Mouse (Mus musculus) cerebellum, postnatal 14 days (tissue): Measurements from ENCODE around the gene Pvalb.

Source experiments
- DNase-seq, 2 experiments: peaks; one replicate each; pipeline ENCODE4 v3.0.0; 2021; ENCODE audit warnings: mixed read lengths in 2 of 2

Gene Pvalb

DNA sequence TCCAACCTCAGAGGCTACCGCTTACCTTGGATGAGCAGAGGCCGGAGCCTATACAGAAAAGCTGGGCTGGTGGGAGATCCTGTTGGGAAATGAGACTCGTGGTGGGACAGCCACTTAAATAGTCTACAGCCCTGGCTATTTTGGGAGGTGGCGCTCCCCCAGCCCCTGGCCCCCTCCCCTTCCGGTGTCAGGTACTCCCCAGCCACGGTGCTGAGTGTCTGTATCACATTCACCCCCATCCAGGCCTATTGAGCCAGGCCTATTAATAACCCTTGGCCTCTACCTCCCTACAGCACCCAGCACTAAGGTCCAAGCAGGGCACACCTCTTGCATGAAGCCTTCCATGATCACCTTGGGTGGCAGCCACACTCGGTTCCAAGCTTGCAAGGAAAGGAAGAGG, at the start of gene Pvalb:
Pvalb (minus strand) TSS at position 89 of the 400 bp plus-strand sequence.
- DNase-seq, result no peak

DNA sequence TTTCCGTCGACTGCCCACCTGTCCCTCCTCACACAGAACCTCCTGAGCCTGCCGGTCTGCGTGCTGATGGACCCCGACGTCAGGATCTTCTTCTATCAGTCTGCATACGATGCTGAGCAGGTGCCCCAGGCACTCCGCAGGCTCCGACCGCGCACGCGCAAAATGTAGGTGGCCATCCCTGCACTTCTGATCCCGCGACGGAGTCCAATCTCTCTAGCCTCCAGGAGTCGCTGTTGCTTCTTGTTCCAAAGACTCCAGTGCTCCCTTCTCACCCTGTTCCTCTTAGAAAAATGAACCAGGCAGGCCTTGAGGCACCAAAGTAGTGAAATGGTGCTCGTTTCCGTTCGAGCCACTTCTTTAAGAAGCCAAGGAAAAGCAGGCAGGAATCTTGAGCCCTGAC, 48.6 kb upstream of the Pvalb start:
- peak; percentile 81 to 89 for DNase-seq

- no peak for DNase-seq
These were observed 42.2 kb upstream of the Pvalb start for GRCm38 (mm10) chr15:78248410-78248809.

- no peak for DNase-seq
These were observed 41.5 kb upstream of the Pvalb start for GRCm38 (mm10) chr15:78247659-78248058.

DNA sequence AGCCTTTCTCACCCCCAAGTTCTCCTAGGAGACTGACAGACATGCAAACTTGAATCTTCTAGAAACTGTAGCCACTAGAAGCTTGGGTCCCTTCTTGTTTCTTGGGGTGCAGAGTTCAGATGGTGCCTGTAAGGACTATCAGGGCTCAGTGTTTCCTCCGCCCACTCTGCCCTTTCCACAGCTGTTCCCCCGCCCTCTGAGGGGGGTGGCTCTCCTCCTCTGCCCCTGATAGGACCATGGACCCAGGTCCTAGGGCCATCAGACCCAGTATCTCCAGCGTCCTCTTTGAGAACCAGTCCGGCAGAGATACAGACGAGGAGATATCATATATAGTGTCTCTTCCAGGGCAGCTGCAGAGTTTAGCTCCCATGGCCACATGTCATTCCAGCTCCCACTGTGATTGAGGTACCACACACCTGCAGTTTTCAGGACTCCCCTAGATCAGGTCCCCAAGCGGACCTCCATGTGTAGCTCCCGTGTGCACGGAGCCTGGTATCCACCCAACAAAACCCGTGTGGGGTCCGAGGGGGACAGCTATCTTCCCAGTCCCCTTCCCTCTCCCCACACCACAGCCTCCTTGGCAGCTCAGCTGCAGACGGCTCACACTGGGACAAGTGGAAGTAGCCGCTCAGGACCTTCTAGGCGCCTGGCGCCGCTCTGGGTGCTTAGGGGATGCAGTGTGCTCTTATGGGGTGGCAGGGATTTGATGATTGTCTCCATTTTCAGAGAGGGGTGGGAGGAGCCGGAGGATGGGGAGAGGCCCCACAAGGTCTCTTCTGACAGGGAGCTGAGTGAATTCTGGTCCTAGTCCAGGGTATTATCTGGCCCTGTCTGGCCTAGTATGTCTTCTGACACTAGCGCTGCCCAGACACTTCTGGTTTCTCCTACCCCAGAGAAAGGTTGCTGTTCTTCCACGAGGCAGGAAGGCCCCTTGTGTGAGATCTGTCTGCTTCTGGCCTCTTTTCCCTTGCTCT, 40.2 kb upstream of the Pvalb start:
- DNase-seq, result no peak

DNA sequence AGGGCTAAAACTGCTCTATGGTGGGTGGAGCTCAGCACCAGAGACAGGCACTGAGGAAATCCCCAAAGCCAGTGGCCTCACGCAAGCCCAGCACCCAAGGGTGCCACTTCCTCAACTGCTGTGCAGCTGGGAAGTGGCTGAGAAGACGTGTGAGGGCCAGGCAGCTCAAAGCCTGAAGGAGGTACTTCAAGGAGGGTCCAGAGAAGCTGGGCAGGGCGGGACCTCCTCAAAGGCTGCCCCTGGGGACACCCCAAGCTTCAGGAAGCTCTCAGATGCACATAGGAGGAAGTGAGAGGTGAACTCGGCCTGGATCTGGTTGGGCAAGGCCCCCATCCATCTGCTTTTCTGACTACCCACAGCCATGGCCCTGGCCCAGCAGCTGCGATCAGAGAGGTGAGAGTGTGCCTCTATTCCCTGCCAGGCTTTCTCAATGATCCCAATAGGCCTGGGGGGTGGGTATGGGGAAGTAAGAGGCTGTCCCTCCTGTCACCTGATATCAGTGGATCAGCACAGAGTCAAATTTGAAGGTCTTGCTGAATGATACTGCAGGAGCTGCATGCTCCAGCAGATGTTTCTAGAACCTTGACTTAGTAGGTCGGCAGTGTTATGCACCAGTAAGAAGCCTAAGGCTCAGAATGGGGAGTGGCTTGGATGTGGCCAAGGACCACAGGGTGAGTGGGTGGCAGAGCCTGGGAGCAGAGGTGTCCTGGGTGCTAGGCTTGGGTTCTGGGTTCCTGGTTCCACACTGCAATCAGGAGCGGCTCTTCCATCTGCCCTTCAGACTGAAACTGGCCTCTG, 38.7 kb upstream of the Pvalb start, which contains the start of gene Ncf4:
Ncf4 (plus strand) TSS at position 107 of the 798 bp plus-strand sequence.
- no peak for DNase-seq

DNA sequence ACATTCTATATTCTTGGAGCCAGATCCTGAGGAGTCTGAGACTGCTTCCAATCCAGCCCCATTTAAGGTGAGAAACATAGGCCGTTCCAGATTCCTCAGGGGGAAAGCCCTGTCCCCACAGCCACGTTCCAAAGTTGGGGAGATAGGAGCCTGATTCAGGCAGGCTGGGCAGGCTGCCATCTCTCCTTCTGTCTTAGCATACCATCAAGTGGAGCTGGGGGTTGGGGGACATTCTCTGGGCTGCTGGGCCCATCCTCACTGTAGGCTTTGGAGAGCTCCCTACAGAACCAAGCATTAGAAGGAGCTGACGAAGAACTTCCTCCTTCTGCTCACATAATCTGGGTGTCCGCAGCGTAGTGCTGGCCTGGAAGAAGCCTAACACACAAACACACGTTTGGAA, 37.6 kb upstream of the Pvalb start:
- no peak for DNase-seq

DNA sequence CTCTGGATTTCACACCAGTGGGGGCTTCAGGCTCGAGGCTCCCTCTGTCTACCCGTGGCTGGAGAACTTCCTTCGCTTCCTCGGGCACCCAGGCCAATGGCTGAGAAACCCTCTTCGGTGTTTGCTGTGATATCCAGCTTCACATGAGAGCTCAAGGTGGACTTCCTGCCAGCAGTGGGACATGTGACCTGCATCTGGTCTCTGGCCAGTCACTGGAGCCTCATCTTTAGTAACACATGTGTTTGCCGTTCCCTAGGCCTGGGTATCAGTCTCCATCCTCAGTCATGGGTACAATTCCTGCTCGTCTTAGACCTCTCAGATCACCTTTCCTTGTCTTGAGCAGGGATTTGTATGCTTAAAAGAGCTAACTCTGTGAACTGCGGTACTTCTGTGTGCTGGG, 36.9 kb upstream of the Pvalb start:
- DNase-seq, result no peak

- no peak for DNase-seq
These were observed 35.1 kb upstream of the Pvalb start for GRCm38 (mm10) chr15:78241335-78241734.

- no peak for DNase-seq
These were observed 33.9 kb upstream of the Pvalb start for GRCm38 (mm10) chr15:78239956-78240617.

DNA sequence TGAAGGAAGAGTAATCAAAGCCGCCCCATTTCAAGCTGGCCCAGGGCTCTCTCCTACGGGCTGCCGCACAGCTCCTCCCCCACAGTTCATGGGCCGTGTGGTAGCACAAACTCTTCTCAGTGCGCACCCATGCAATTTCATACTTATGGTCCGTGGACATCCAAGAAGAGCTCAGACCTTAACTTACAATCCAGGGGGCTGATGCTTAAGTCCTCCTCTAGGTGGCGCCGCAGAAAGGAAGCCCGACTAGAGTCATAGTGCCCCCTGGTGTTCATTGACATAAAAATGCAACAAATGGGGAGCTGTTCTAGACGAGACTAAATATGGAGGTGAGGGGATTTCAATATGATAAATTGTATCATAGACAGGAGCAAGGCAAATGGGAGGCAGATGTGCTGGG, 33.3 kb upstream of the Pvalb start:
- DNase-seq, result peak; percentile 81 to 89

DNA sequence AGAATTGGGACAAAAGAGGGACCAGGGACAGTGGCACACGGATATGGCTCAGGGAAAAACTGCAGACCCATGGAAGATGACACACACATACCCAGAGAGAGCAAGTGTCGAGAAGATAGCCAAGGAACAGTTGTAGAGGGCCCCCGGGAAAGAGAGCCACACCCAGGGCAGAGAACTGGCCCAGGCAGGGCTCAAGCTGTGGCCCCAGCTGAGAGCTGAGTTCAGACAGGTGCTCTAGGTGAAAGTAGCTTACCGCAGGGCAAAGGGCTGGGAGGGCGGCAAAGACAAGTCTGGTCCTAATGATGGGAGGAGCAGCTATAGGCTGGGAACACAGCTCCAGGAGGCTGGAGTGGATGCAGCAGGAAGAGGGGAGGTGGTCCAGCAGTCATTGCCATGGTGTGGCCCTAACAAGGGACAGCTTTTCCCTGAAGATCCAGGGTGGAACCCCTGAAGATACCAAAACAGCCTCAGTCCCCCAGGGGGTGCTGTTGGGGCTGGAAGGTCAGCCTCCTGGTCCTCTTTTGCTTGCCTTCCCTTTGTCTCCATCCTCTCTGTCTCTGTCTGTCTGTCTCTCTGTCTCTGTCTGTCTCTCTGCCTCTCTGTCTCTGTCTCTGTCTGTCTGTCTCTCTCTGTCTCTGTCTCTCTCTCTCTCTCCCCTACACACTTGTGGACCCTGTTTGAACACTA, 28.8 kb upstream of the Pvalb start:
- no peak for DNase-seq

DNA sequence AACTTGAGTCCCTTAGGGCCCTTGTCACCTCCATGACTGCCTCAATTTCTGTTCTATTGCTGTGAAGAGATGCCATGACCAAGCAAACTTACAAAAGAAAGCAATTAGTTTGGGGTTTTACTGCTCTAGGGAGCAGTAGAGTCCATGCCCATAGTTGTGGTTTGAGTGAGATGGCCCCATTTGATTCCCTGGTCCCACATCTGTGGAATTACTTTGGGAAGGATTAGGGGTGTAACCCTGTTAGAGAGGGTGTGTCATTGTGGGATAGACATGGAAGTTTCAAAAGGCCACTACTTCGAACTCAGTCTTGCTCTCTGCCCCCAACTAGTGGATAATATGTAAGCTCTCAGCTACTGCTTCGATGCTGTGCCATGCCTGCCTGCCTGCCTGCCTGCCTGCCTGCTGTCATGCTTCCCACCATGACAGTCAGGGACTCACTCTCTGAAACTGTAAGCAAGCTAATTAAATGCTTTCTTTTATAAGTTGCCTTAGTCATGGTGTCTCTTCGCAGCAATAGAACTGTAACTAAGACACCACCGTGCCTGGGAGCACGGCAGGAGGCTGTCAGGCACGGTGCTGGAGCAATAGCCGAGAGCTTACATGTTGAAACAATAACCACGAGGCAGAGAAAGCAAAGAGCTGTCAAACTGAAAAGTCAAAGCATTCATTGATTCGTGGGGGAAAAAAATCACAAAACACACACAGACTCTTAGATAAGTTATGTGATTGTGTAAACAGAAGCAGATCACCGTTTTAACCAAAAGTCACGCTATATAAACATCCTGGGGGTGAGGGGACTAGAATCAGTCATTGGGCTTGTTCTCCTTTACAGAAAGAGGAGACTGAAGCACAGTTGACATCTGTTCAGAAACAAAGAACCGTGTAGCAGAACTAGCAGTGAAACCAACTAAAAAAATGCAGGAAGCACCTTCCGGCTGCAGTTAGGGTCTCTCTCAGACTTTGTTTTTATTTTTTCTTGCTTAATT, 25.4 kb upstream of the Pvalb start:
- no peak for DNase-seq

- DNase-seq, result no peak
These were observed 21.6 kb upstream of the Pvalb start for GRCm38 (mm10) chr15:78227816-78228215.

GRCm38 (mm10) chr15:78215269-78215668, 9.1 kb upstream of the Pvalb start:
- DNase-seq, result no peak

DNA sequence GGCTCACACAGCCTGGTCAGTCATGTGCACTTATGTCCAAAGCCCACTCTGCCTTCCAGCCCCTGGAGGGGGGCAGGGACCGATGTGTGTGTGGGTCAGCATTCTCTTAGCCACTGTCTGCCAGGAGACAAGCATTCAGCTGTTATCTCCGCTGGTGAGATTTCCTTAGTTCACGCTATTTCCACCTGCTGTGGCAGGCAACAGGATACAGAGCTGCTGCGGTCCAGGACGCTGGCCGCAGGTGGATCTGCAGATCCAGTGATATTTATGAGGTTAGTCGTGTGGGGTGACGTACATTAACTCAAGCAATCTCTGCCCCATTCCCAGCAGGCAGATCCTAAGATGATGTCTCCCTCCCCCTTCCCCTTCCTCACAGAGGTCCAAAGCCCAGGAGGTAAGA, 5.2 kb upstream of the Pvalb start:
- DNase-seq, result no peak

GRCm38 (mm10) chr15:78210203-78210602, 4.0 kb upstream of the Pvalb start:
- no peak for DNase-seq

DNA sequence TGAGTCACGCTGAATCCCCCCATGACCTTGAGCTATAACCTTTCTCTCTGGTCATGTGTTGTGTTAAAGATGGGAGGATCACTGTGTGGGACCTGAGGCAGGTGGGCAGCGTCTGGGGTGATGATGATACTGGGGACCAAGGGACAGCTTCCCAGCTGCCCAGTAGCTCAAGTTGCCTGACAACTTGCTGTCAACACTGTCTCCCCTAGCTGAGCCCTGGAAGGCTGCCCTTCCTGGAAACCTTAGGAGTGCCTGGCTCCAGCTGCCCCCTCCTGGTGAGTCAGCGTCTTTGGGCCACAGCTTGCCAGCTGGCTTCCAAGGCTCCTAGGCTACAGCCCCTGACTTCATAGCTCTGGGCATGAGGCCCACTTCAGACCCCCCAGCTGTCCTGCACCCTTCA, 1.0 kb downstream of the Pvalb start:
- DNase-seq, result peak; percentile 55 to 66

GRCm38 (mm10) chr15:78204053-78204847, 1.9 kb downstream of the Pvalb start:
- peak; percentile 78 to 83 for DNase-seq
